Mouse (Mus musculus) limb, embryonic 14.5 days (tissue): ENCODE results near the gene Il6ra. TPM values are rescaled to one million over a fixed set of nuclear protein-coding genes. Genes with fewer than 3 reads are reported as not detected.
A peak's percentile ranks its signal among the peaks of the same experiment; 100 is the strongest.

Experiments
- ATAC-seq: fragments of 200-750 bp; cut with Nextera tagmentation; 2 replicates; pipeline ENCODE4 v1.8.0; 2017; ENCODE audit warnings: low read depth, moderate number of reproducible peaks, moderate TSS enrichment; ENCODE audit not compliant: low FRiP score
- DNase-seq: peaks from one replicate; pipeline ENCODE4 v3.0.0-alpha.2; 2015; ENCODE audit warnings: low spot score
- H3K27ac ChIP-seq: fragments of 300-500 bp; sonication (generic); replicated peaks from 2 replicates; pipeline ENCODE4 v1.5.1; 2014; ENCODE audit warnings: low read depth, mild to moderate bottlenecking, low read length, moderate library complexity, mixed read lengths
- H3K27me3 ChIP-seq: fragments of 300-500 bp; sonication (generic); 2 replicates; pipeline ENCODE4 v1.6.1; 2014; ENCODE audit warnings: low read length, mixed read lengths; ENCODE audit not compliant: control insufficient read depth, insufficient read depth
- H3K36me3 ChIP-seq: fragments of 300-500 bp; sonication (generic); 2 replicates; pipeline ENCODE4 v1.6.1; 2014; ENCODE audit warnings: mild to moderate bottlenecking, low read length, moderate library complexity, mixed read lengths; ENCODE audit not compliant: control insufficient read depth, insufficient read depth
- H3K4me1 ChIP-seq: fragments of 300-500 bp; sonication (generic); 2 replicates; pipeline ENCODE4 v1.6.1; 2014; ENCODE audit warnings: antibody characterized with exemption, low read length, mixed read lengths; ENCODE audit not compliant: control insufficient read depth, insufficient read depth
- H3K4me2 ChIP-seq: fragments of 300-500 bp; sonication (generic); replicated peaks from 2 replicates; pipeline ENCODE4 v1.6.1; 2014; ENCODE audit warnings: low read depth, mild to moderate bottlenecking, low read length, moderate library complexity; ENCODE audit not compliant: severe bottlenecking
- H3K4me3 ChIP-seq: fragments of 300-500 bp; sonication (generic); replicated peaks from 2 replicates; pipeline ENCODE4 v1.5.1; 2014; ENCODE audit warnings: low read length
- H3K9ac ChIP-seq: fragments of 300-500 bp; sonication (generic); 2 replicates; pipeline ENCODE4 v1.6.1; 2014; ENCODE audit warnings: mild to moderate bottlenecking, low read depth, low read length, moderate library complexity; ENCODE audit not compliant: severe bottlenecking
- H3K9me3 ChIP-seq: fragments of 300-500 bp; sonication (generic); 2 replicates; pipeline ENCODE4 v1.6.1; 2016; ENCODE audit warnings: low read length; ENCODE audit not compliant: control insufficient read depth
- POLR2A ChIP-seq: fragments of 200-500 bp; IDR thresholded peaks from 2 replicates; pipeline ENCODE4 v1.8.0; 2012; ENCODE audit warnings: inconsistent platforms, mild to moderate bottlenecking, moderate library complexity, borderline replicate concordance; ENCODE audit not compliant: insufficient read depth, insufficient read length; ENCODE audit errors: extremely low read depth
- WGBS: fragments of 180-500 bp; shearing (Covaris S2); extraction: QIAGEN DNeasy Blood & Tissue Kit; methylation state at CpG from one replicate; pipeline ENCODE4 v1.1.7; 2014; 5-methylcytosine and 5-hydroxymethylcytosine counted together
- polyA plus RNA-seq, 2 experiments: library from polyadenylated mRNA; depleted of rRNA in 1 of 2; stranded (reverse) in 1 of 2; unstranded in 1 of 2; fragments of >200 nt; fragmentation: Nextera tagmentation in 1 of 2; extraction: Ambion mirVana in 1 of 2; gene quantifications; 2 replicates each; pipeline versions ENCODE4 v1.2.1 to v1.2.3; 2012 to 2014

Il6ra gene
- polyA plus RNA-seq (2012; rRNA removed): 1.1 and 1.2 TPM in 2 replicates
- polyA plus RNA-seq (2014; fragmentation: Nextera tagmentation; extraction: Ambion mirVana): 1.3 and 1.5 TPM in 2 replicates

- H3K27me3 ChIP-seq: peaks cover 25% of the 10 kb centered on the region
- no peak within 1 kb of the TSS for H3K27ac ChIP-seq
- peak within 1 kb of the TSS; percentile 99 for H3K4me2 ChIP-seq
- H3K4me3 ChIP-seq: peak within 1 kb of the TSS; percentile 51
- H3K9ac ChIP-seq: peak within 1 kb of the TSS; percentile 50
- no peaks in the 10 kb centered on the region for H3K36me3 ChIP-seq
- DNase-seq (peak; percentile 75), ATAC-seq (peak; percentile 82)
- WGBS: 1% methylated on average over 67 of the region's 75 CpGs
- H3K4me1 ChIP-seq: peaks cover 5% of the 10 kb centered on the region
- H3K9me3 ChIP-seq: no peaks in the 10 kb centered on the region
- TF ChIP-seq POLR2A: no peak
Observed at GRCm38 (mm10) chr3:89912543-89913391, at the start of gene Il6ra. Il6ra (minus strand) TSS chr3:89913196.

GRCm38 (mm10) chr3:89962059-89962750, 49.2 kb upstream of the Il6ra start:
- Histone ChIP-seq H3K4me1 (peaks cover 25% of the 10 kb centered on the region), H3K4me2 (peak overlapping the region; percentile 98), H3K27ac (peak overlapping the region; percentile 90), H3K9ac (peak overlapping the region; percentile 94), H3K9me3 (no peaks in the 10 kb centered on the region), H3K4me3 (peak overlapping the region; percentile 86), H3K36me3 (peaks cover 22% of the 10 kb centered on the region), H3K27me3 (no peaks in the 10 kb centered on the region)
- 2% methylated on average over 14 of the region's 14 CpGs for WGBS
- peak; percentile 9 for DNase-seq
- ATAC-seq: no peak
- no peak for TF ChIP-seq POLR2A

GRCm38 (mm10) chr3:89961436-89961835, 48.4 kb upstream of the Il6ra start:
- Histone ChIP-seq H3K36me3 (peaks cover 30% of the 10 kb centered on the region), H3K4me3 (peak overlapping the region; percentile 86), H3K9me3 (no peaks in the 10 kb centered on the region), H3K27me3 (no peaks in the 10 kb centered on the region), H3K4me1 (peaks cover 25% of the 10 kb centered on the region), H3K9ac (peak overlapping the region; percentile 94; the same call in 1 of the 2 replicates), H3K4me2 (peak overlapping the region; percentile 98), H3K27ac (no peak overlapping the region)
- ATAC-seq (no peak), DNase-seq (peak; percentile 5)
- no peak for TF ChIP-seq POLR2A
- WGBS: 50% methylated on average over 4 of the region's 4 CpGs

- 0% methylated on average over 22 of the region's 30 CpGs for WGBS
- Histone ChIP-seq H3K27me3 (no peaks in the 10 kb centered on the region), H3K9ac (peak overlapping the region; percentile 60), H3K4me2 (peak overlapping the region; percentile 98), H3K27ac (0 out of 2 replicates have a peak overlapping the region, but pooled peaks have one; percentile 28), H3K4me3 (peak overlapping the region; percentile 86), H3K36me3 (peaks cover 40% of the 10 kb centered on the region), H3K4me1 (peaks cover 25% of the 10 kb centered on the region), H3K9me3 (no peaks in the 10 kb centered on the region)
- peak; percentile 92 for ATAC-seq
- TF ChIP-seq POLR2A: no peak
- peak; percentile 93 for DNase-seq
Observed at GRCm38 (mm10) chr3:89960469-89960868, 47.5 kb upstream of the Il6ra start.

- peaks cover 46% of the 10 kb centered on the region for H3K36me3 ChIP-seq
- no peak overlapping the region for H3K4me3 ChIP-seq
- no peaks in the 10 kb centered on the region for H3K27me3 ChIP-seq
- 0 out of 2 replicates have a peak overlapping the region, but pooled peaks have one; percentile 98 for H3K4me2 ChIP-seq
- 90% methylated on average over 4 of the region's 4 CpGs for WGBS
- DNase-seq: no peak
- no peak for ATAC-seq
- H3K4me1 ChIP-seq: peaks cover 19% of the 10 kb centered on the region
- H3K9me3 ChIP-seq: no peaks in the 10 kb centered on the region
- no peak overlapping the region for H3K27ac ChIP-seq
- no peak overlapping the region for H3K9ac ChIP-seq
- no peak for TF ChIP-seq POLR2A
Observed at GRCm38 (mm10) chr3:89959435-89959834, 46.4 kb upstream of the Il6ra start.
